Mouse (Mus musculus): ENCODE data around the gene Tspyl1.
"Not testable (repeated sequence)": the region's sequence is repeated elsewhere in the genome, so short reads cannot be mapped to it uniquely, and the experiment has no call there.

The Tspyl1 gene

GRCm38 (mm10) chr10:34281962-34282388, at the start of gene Tspyl1:
TSS of gene Tspyl1 (plus strand) at chr10:34282190.
- DNase-seq (ENCODE audit: low spot score in 2 of 2) = peak; percentile 97 to 99

- DNase-seq (ENCODE audit: low spot score in 2 of 2) = no peak
Observed at GRCm38 (mm10) chr10:34233418-34233817, 48.6 kb upstream of the Tspyl1 start.

GRCm38 (mm10) chr10:34233931-34234745, 47.9 kb upstream of the Tspyl1 start:
- DNase-seq (ENCODE audit: low spot score in 2 of 2) = no peak

GRCm38 (mm10) chr10:34235384-34235783, 46.6 kb upstream of the Tspyl1 start:
- peak in 1 of 2 experiments; percentile 8 for DNase-seq (ENCODE audit: low spot score in 2 of 2)

GRCm38 (mm10) chr10:34236569-34236968, 45.4 kb upstream of the Tspyl1 start:
- no peak for DNase-seq (ENCODE audit: low spot score in 2 of 2)

- DNase-seq (ENCODE audit: low spot score in 2 of 2) = no peak
Observed at GRCm38 (mm10) chr10:34238536-34238935, 43.5 kb upstream of the Tspyl1 start.

- no peak for DNase-seq (ENCODE audit: low spot score in 2 of 2)
Observed at GRCm38 (mm10) chr10:34244745-34245144, 37.2 kb upstream of the Tspyl1 start.

GRCm38 (mm10) chr10:34246106-34246505, 35.9 kb upstream of the Tspyl1 start:
- no peak for DNase-seq (ENCODE audit: low spot score in 2 of 2)

- DNase-seq (ENCODE audit: low spot score in 2 of 2) = no peak
Observed at GRCm38 (mm10) chr10:34247757-34248156, 34.2 kb upstream of the Tspyl1 start.

GRCm38 (mm10) chr10:34249594-34249993, 32.4 kb upstream of the Tspyl1 start:
- no peak for DNase-seq (ENCODE audit: low spot score in 2 of 2)

- DNase-seq (ENCODE audit: low spot score in 2 of 2) = not testable (repeated sequence)
Observed at GRCm38 (mm10) chr10:34252833-34253232, 29.2 kb upstream of the Tspyl1 start.

GRCm38 (mm10) chr10:34265106-34265505, 16.9 kb upstream of the Tspyl1 start:
- DNase-seq (ENCODE audit: low spot score in 2 of 2) = no peak

- DNase-seq (ENCODE audit: low spot score in 2 of 2) = no peak
Observed at GRCm38 (mm10) chr10:34267312-34268070, 14.5 kb upstream of the Tspyl1 start.

GRCm38 (mm10) chr10:34271681-34272080, 10.3 kb upstream of the Tspyl1 start:
- DNase-seq (ENCODE audit: low spot score in 2 of 2) = no peak

GRCm38 (mm10) chr10:34280591-34281175, 1.3 kb upstream of the Tspyl1 start:
- DNase-seq (ENCODE audit: low spot score in 2 of 2) = peak in 1 of 2 experiments; percentile 35

GRCm38 (mm10) chr10:34281211-34281961, 604 bp upstream of the Tspyl1 start:
- no peak for DNase-seq (ENCODE audit: low spot score in 2 of 2)

- peak; percentile 35 to 39 for DNase-seq (ENCODE audit: low spot score in 2 of 2)
Observed at GRCm38 (mm10) chr10:34282420-34283238, 639 bp downstream of the Tspyl1 start.

- DNase-seq (ENCODE audit: low spot score in 2 of 2) = no peak
Observed at GRCm38 (mm10) chr10:34296911-34297298, 14.9 kb downstream of the Tspyl1 start.

- DNase-seq (ENCODE audit: low spot score in 2 of 2) = peak; percentile 91 to 92
Observed at GRCm38 (mm10) chr10:34297299-34297979, 15.4 kb downstream of the Tspyl1 start, which contains the start of gene Tspyl4. TSS of gene Tspyl4 (plus strand) at chr10:34297442.
